Mouse (Mus musculus) kidney, adult 8-10 months (tissue): ENCODE measurements around the gene Polr2l.
"Not testable (repeated sequence)": the region's sequence is repeated elsewhere in the genome, so short reads cannot be mapped to it uniquely, and the experiment has no call there.

Experiments
- DNase-seq, 2 experiments: peaks; one replicate each; pipeline ENCODE4 v3.0.0; 2022

The Polr2l gene

GRCm38 (mm10) chr7:141447110-141447991 is 27.6 kb downstream of the Polr2l start, which contains the start of gene Rplp2:
TSS of gene Rplp2 (plus strand) at chr7:141447370.
- peak; percentile 93 to 95 for DNase-seq

DNA sequence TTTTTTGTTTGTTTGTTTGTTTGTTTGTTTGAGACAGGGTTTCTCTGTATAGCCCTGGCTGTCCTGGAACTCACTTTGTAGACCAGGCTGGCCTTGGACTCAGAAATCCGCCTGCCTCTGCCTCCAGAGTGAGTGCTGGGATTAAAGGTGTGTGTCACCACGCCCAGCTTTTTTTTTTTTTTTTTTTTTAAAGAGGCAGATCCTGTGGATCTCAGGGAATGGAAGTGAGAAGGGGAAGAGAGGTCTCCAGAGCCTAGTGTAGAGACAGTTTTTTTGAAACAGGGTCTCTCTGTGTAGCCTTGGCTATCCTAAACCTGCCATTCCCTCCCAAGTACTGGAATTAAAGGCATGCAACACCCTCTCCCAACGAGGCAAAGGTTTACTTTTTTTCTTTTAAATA is 28.6 kb downstream of the Polr2l start:
- not testable (repeated sequence) for DNase-seq

GRCm38 (mm10) chr7:141443828-141444237 is 31.1 kb downstream of the Polr2l start, which contains the start of gene Pidd1:
TSS of gene Pidd1 (minus strand) at chr7:141444025.
- peak in 1 of 2 experiments; percentile 72 for DNase-seq

- no peak for DNase-seq
These were observed 31.7 kb downstream of the Polr2l start for GRCm38 (mm10) chr7:141443081-141443821.

- DNase-seq, result no peak
These were observed 32.7 kb downstream of the Polr2l start for GRCm38 (mm10) chr7:141442199-141442598.

DNA sequence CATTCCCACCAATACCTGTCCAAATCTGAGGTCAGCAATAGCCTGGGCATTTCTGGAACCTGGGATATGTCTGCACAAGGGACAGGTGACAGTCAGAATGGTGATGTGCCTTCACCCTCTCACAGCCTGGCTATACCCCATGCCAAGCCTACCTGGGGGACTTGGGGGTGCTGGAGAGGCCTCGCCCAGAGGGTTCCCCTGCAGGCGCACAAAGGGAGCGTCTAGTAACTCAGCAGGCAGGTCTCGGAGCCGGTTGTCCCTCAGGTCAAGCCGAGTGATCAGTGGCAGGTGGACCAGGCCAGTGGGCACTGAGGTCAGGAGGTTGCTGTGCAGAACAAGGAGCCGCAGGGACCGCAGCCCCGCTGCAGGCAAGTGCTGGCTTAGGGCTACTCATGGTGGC is 33.5 kb downstream of the Polr2l start:
- DNase-seq, result no peak

DNA sequence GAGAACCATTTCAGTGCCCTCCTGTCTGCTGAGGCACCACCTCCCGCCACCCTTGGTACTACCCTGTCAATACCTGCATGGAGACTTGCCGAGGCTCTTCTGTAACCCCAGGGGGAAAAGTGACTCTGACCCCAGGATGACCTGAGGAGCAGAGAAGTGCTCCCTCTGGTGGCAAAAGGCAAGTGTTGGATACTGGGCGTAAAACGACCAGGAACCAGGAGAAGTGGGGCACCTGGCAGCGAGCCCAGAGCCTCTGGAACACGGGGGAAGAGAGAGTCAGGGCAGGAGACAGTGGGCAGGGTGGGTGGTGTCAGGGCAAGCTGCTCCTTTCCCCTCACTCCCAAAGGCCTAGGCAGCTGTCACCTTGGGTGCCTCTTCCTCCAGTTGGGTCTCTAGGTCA is 34.3 kb downstream of the Polr2l start:
- DNase-seq, result peak in 1 of 2 experiments; percentile 65

DNA sequence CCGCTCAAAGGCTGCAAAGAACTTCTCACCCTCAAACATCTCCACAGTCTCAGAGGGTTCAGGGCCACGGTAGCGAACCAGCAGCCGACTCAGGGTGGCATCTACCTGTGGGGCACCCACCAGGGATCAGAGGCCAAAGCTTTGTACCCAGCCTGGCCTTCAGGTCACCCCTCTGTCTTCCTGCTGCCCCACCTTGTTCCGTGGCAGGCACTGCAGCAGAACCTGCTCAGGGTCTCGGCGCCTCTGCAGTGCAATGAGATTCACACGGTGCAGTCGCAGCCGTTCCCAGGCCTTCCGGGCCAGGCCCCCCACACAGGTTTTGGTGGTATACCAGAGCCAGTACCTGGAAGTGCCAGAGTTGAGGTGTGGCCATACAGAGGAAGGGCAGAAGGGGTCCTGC is 35.1 kb downstream of the Polr2l start:
- DNase-seq, result no peak

GRCm38 (mm10) chr7:141439140-141439679 is 35.7 kb downstream of the Polr2l start:
- no peak for DNase-seq

- no peak for DNase-seq
These were observed 36.5 kb downstream of the Polr2l start for GRCm38 (mm10) chr7:141438201-141438968.

- DNase-seq, result peak in 1 of 2 experiments; percentile 79
These were observed 37.5 kb downstream of the Polr2l start, which contains the start of gene Slc25a22 for GRCm38 (mm10) chr7:141437178-141438120. TSS of gene Slc25a22 (minus strand) at chr7:141437892.

- DNase-seq, result no peak
These were observed 38.4 kb downstream of the Polr2l start for GRCm38 (mm10) chr7:141436523-141436892.

- DNase-seq, result no peak
These were observed 38.9 kb downstream of the Polr2l start for GRCm38 (mm10) chr7:141435856-141436522.

DNA sequence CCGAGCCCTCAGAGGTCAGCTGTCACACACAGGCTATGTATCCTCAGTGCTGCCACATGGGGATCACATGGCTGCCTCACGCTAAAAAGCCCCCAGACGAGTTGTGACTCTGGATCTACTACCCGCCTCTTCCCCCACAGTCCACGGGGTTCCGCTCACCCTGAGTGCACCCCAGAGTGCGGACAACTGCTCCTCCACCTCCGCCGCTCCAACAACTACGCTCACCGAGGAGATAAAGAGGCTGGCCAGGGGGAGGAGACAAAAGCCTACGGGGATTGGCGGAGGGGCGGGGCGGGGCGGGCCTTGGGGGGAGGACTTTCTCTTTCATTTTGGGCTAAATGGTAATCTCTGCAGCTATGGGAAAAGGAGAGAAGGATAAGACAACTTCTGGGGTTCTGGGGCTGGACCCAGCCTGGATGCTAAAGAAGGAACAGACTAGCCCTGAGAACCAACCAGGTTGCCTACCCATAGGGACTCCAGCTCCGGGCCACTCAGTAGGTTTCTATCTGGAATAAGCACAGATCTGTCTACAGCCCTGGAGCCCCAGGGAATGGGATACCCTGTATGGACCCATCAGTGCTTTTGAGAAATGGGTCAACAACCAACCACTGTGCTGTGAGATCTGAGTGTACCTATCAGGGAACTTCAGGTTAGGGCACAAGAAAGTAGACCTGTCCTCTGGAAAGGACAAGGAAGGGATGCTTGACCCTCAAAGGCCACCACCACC is 39.6 kb downstream of the Polr2l start:
- peak in 1 of 2 experiments; percentile 52 for DNase-seq

DNA sequence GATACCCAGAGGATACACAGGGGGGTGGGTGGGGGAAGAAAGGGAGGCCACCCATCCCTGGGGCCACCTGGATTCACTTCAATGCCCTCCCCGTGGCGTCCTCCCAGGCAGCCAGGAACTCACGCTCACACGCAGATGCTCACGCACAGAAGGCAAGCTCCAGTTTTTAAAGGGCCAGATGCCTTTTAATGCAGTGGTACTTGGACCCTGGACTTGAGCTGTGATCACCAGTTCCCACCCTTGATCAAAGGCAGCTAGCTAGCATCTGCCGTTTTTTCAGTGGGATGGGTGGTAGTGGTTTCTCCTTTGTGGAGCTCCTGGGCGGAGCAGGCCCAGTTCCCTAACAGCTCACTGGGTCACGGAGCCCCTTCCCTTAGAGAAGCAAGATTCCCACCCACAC is 40.5 kb downstream of the Polr2l start:
- no peak for DNase-seq

- DNase-seq, result no peak
These were observed 41.2 kb downstream of the Polr2l start for GRCm38 (mm10) chr7:141433517-141434400.

DNA sequence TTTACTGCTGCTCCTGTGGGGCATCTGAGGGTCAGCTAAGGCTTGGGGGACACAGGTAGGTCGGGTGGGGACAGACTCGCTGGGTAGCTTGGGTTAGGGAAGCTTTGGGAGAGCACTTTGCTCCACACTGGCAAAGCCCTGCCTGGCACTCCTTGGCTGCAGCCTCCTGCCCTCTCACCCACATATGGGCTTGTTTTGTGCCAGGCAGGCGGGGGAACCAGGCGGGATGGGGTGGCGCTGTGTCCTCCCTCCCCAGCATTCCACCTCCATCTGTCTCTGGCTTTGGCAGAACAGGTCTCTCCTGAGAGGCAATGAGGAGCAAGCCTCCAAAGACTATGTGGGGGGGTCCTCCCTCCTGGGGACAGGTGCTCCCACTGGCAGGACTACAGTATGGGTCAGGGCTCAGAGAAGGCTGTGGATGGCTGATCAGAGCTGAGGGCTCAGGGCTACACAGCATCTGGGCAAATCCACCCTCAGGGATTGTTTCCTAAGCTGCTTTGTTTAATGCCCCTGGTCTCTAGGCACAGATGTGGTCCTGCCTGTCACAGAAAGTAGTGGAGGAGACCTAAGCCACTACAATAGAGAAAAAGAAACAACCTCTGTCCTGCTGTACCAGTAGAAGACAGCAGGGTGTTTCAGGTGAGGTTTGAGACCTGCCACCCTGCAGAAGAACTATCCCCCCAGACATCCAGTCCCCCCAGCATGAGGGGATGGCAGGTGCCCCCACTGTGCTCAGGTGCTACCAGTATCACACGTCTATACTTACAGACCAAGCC is 42.0 kb downstream of the Polr2l start:
- DNase-seq, result peak; percentile 72 to 77

DNA sequence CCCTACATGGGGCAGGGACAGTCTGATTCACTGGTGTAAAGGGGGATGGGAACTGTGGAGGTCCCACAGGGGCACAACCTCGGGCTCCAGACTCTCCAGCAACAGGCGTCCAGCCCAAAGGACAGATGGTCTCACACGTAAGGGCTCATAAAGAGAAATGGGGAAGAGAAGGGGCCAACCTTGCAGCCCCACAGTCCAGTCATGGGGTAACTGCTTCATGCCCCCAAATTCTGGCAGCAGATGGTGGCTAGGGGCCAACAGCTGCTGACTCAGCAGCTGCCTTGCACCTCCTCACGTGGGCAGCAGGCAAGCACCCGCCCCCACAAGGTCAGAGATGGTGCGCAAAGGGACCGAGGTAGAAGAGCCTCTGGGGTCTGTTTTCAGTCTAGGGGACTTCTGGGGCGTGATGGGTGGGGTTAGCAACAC is 42.7 kb downstream of the Polr2l start:
- DNase-seq, result peak in 1 of 2 experiments; percentile 53
